Mouse (Mus musculus) thymus, adult 2 months (tissue): ENCODE results near the gene Kif12. TPM values are rescaled to one million over a fixed set of nuclear protein-coding genes. Genes with fewer than 3 reads are reported as not detected.

Experiments used
- DNase-seq: peaks from one replicate; pipeline ENCODE4 v3.0.0; 2021
- H3K27ac ChIP-seq: fragments of 200-500 bp; 2 replicates; pipeline ENCODE4 v1.5.1; 2012; ENCODE audit warnings: low read length, control low read depth; ENCODE audit not compliant: control insufficient read depth, insufficient read depth
- H3K27me3 ChIP-seq: fragments of 200-500 bp; 2 replicates; pipeline ENCODE4 v1.6.1; 2012; ENCODE audit warnings: mild to moderate bottlenecking, low read length, moderate library complexity, mixed read lengths; ENCODE audit not compliant: control insufficient read depth, insufficient read depth
- H3K36me3 ChIP-seq: fragments of 200-500 bp; 2 replicates; pipeline ENCODE4 v1.6.1; 2012; ENCODE audit warnings: mild to moderate bottlenecking, low read length, moderate library complexity; ENCODE audit not compliant: control insufficient read depth, insufficient read depth
- H3K4me1 ChIP-seq: fragments of 200-500 bp; replicated peaks from 2 replicates; pipeline ENCODE4 v1.6.1; 2012; ENCODE audit warnings: low read length; ENCODE audit not compliant: control insufficient read depth, insufficient read depth
- H3K4me3 ChIP-seq: fragments of 200-500 bp; 2 replicates; pipeline ENCODE4 v1.5.1; 2012; ENCODE audit warnings: mild to moderate bottlenecking, low read length, control low read depth, moderate library complexity; ENCODE audit not compliant: control insufficient read depth, insufficient read depth
- CTCF ChIP-seq: fragments of 200-500 bp; IDR thresholded peaks from 2 replicates; pipeline ENCODE4 v1.5.1; 2012; ENCODE audit warnings: mild to moderate bottlenecking, control low read depth, low read length, moderate library complexity, borderline replicate concordance; ENCODE audit not compliant: control insufficient read depth, poor library complexity, insufficient read depth; ENCODE audit errors: extremely low read depth
- POLR2A ChIP-seq: fragments of 200-500 bp; IDR thresholded peaks from 2 replicates; pipeline ENCODE4 v1.6.1; 2012; ENCODE audit warnings: mild to moderate bottlenecking, low read length, control low read depth, moderate library complexity; ENCODE audit not compliant: control insufficient read depth, poor library complexity, insufficient read depth; ENCODE audit errors: extremely low read depth
- WGBS: fragments of 180-500 bp; shearing (Covaris S2); methylation state at CpG from one replicate; pipeline ENCODE4 v1.1.7; 2018; 5-methylcytosine and 5-hydroxymethylcytosine counted together
- polyA plus RNA-seq: library from polyadenylated mRNA; depleted of rRNA; stranded (reverse); fragments of >200 nt; gene quantifications from 2 replicates; pipeline ENCODE4 v1.2.3, GENCODE M21; 2012; rRNA removed

Gene Kif12
- 0.92 and 1.00 TPM in 2 replicates for polyA plus RNA-seq

DNA sequence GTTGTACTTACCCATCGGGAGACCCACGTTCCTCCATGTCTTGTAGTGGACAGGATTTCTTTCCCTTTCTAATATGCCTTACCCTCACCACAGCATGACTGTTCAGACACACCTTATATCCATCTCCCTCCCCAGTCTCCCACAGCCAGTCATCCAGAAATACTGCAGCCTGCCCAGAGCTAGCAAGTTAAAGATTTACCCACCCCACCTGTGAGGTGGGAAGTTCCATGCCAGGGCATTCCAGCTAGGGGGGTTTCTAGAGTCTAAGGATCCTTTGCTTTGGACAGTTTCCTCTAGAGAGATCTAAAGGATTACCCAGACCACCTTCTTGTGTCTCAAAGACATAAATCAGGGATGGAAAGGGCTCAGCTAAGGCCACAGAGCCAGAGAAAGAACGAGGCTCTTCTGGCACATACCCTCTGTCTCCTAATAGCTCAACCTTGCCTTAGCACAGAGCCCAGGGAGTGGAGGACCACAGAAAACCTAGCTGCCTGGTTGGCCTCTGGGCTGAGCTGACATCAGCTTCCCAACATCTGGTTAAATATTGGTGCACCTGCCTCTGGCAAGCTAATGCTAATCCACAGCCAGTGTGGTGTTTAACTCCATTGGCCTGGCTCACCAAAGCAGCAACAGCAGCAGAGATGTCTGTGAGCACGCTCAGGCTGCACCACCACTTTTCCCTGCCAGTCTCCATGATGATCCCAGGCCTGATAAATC, at the start of gene Kif12:
TSS of gene Kif12 (minus strand) at position 163 of the 717 bp plus-strand sequence.
- WGBS = 83% methylated on average over 4 of the region's 4 CpGs
- TF ChIP-seq CTCF = no peak
- no peak for TF ChIP-seq POLR2A
- H3K27ac ChIP-seq = no peak within 1 kb of the TSS
- DNase-seq = no peak
- H3K36me3 ChIP-seq = no peaks in the 10 kb centered on the region
- H3K4me3 ChIP-seq = no peak within 1 kb of the TSS
- no peaks in the 10 kb centered on the region for H3K27me3 ChIP-seq
- H3K4me1 ChIP-seq = no peaks in the 10 kb centered on the region

DNA sequence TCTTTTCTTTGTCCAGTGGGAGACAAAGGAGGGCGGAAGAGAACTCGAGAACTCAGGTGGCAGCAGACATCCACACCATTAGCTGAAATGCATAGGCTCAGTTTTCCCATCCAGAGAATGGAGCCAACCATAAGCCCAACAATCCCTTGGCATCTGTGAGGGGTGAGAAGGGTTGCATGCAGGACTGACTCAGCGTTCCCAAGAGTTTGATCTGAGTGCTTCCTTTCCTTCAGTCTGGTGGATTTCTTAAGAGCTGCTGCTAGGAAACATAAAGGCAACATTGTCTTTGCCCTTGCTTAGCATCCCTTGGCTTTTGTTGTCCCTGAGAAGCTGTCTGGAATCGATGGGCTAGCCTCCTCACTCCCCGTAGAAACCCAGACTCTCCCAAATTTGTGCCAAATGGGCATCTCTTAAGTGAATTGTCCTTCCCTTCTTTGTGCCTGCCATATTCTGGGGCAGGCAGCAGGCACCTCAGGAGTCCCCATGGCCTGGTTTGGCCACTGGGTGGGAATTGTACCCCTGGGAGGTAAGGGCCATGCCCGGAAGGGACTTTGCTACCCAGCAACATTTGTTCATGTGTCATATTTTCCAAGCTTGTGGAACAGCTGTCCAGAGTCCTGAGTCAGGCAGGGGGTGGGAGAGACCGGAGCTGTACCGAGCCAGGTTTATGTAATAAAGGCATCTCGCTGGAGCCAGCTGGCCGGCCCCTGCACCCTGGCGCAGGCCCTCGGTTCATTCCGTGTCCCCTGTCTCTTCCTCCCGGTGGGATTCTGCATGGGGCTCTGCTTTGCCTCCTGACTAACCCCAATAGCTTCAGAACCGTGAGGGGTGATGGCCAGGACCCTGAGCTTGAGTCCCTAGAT, 49.4 kb upstream of the Kif12 start:
- Histone ChIP-seq H3K4me3 (no peak overlapping the region), H3K27ac (peak overlapping the region; percentile 47; the same call in 1 of the 2 replicates), H3K4me1 (peaks cover 59% of the 10 kb centered on the region), H3K27me3 (no peaks in the 10 kb centered on the region), H3K36me3 (no peaks in the 10 kb centered on the region)
- no peak for TF ChIP-seq POLR2A
- TF ChIP-seq CTCF = no peak
- WGBS = 94% methylated on average over 15 of the region's 15 CpGs
- no peak for DNase-seq

DNA sequence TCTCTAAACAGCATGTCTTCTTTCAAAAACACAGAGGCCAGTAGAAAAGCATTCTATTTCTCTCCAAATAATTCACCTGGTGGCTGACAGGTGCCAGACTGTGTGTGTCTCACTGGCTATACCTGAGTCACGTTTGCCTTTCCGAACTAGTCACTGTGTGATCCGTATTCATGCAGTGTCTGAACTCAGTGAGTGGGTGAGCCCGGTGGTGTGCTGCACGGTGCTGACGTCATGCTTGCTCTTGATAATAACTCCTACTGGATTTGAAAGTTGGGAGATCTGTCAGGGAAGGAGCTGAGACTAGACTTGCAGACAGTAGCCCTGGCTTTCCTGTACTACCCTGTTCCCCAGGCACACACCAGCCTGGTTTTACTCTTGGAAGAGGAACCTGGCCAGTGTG, 47.7 kb upstream of the Kif12 start:
- Histone ChIP-seq H3K4me3 (no peak overlapping the region), H3K36me3 (no peaks in the 10 kb centered on the region), H3K27me3 (no peaks in the 10 kb centered on the region), H3K27ac (no peak overlapping the region), H3K4me1 (peaks cover 55% of the 10 kb centered on the region)
- TF ChIP-seq POLR2A (no peak), CTCF (no peak)
- no peak for DNase-seq
- 93% methylated on average over 6 of the region's 6 CpGs for WGBS

DNA sequence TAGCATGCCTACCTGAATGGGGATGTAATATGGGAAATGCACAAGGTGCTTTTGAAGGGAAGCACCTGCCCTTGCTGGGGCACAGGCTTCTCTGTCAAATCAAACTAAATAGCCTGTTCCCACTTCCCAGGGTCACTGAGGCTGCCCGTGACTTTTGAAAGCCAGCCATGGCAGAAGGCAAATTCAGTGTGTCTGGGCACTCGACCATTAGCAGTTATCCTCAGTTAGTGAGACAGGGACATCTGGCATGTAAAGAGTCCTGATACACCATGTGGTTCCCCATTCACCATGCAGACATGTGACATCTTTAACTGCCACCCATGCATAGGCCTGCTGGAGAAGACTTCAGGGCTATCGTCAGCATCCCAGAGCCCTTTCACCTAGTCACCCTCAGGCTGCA, 47.1 kb upstream of the Kif12 start:
- H3K4me1 ChIP-seq = peaks cover 55% of the 10 kb centered on the region
- DNase-seq = no peak
- no peak overlapping the region for H3K4me3 ChIP-seq
- WGBS = 95% methylated on average over 3 of the region's 3 CpGs
- TF ChIP-seq CTCF (no peak), POLR2A (no peak)
- H3K36me3 ChIP-seq = no peaks in the 10 kb centered on the region
- H3K27me3 ChIP-seq = no peaks in the 10 kb centered on the region; the same call in 1 of the 2 replicates
- H3K27ac ChIP-seq = no peak overlapping the region

DNA sequence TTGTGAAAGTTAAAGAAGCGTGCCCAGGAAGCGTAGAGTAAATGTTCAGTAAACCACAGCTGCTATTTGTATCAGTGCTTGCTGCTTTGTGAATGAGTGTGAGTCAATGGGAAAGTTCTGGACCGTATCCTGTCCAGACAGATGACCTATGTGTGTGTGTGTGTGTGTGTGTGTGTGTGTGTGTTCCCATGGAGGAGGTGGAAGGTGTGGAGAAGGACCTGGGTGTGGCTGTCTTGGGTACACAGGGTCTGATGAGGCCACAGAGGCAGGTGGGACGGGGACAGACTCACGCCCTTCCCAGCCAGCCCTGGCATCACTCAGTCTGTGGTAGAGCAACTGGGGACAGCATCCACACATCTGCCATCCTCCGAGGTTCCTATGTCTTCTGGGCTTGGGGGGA, 45.6 kb upstream of the Kif12 start:
- H3K27ac ChIP-seq = no peak overlapping the region
- no peak for DNase-seq
- WGBS = 53% methylated on average over 6 of the region's 6 CpGs
- no peak for TF ChIP-seq CTCF
- TF ChIP-seq POLR2A = no peak
- H3K27me3 ChIP-seq = no peaks in the 10 kb centered on the region; the same call in 1 of the 2 replicates
- no peaks in the 10 kb centered on the region for H3K36me3 ChIP-seq
- H3K4me1 ChIP-seq = peaks cover 42% of the 10 kb centered on the region
- H3K4me3 ChIP-seq = no peak overlapping the region

DNA sequence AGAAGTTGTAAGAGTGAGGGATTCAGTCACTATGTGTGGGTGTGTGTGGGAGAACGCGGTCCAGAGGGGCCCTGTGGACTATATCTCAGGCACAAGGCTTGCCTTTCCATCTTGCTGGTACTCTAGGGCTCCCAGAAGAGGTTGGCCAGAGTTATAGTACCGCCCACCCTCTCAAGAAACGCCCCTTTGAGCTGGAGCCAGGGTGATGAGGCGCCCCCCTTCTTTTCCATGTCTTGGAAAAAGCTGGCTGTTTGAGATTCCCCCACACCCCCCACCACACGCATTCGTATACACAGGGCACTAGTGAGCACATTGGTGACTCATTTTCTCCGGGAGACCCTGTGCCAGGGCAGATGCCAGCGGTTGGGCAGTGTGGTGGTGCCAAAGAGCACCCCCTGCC, 44.6 kb upstream of the Kif12 start:
- DNase-seq = no peak
- 71% methylated on average over 9 of the region's 9 CpGs for WGBS
- Histone ChIP-seq H3K27me3 (no peaks in the 10 kb centered on the region; the same call in 1 of the 2 replicates), H3K36me3 (no peaks in the 10 kb centered on the region), H3K4me3 (no peak overlapping the region), H3K27ac (no peak overlapping the region), H3K4me1 (peaks cover 34% of the 10 kb centered on the region)
- no peak for TF ChIP-seq CTCF
- no peak for TF ChIP-seq POLR2A
